Mouse (Mus musculus): ENCODE results near the gene Tmco1. TPM values are rescaled to one million over a fixed set of nuclear protein-coding genes. Genes with fewer than 3 reads are reported as not detected.

Tmco1 gene
- polyA plus RNA-seq, 1 experiment from 2014 or later: 63.5 TPM

GRCm38 (mm10) chr1:167284258-167284836, 23.8 kb upstream of the Tmco1 start:
- H3K4me1 ChIP-seq (replicated peaks): peaks cover 20% of the 10 kb centered on the region
- peaks cover 8% of the 10 kb centered on the region; the same call in 1 of the 2 replicates for H3K36me3 ChIP-seq
- H3K9ac ChIP-seq (replicated peaks): peak overlapping the region; percentile 91
- peak overlapping the region; percentile 97 for H3K27ac ChIP-seq
- 0 out of 2 replicates have a peak, but pooled peaks have one; percentile 10 for ATAC-seq (ENCODE audit: insufficient number of reproducible peaks, insufficient read depth, low FRiP score, low TSS enrichment, low read depth)
- H3K27me3 ChIP-seq: peaks cover 9% of the 10 kb centered on the region
- H3K4me3 ChIP-seq (replicated peaks): peak overlapping the region; percentile 91
- peak overlapping the region; percentile 62 for H3K4me2 ChIP-seq
- H3K9me3 ChIP-seq: no peaks in the 10 kb centered on the region
- WGBS: under 1% methylated on average over 57 of the region's 73 CpGs

GRCm38 (mm10) chr1:167284837-167285319, 23.3 kb upstream of the Tmco1 start:
- peak overlapping the region; percentile 91 for H3K9ac ChIP-seq (replicated peaks)
- H3K4me3 ChIP-seq (replicated peaks): peak overlapping the region; percentile 91
- peaks cover 25% of the 10 kb centered on the region for H3K4me1 ChIP-seq (replicated peaks)
- no peaks in the 10 kb centered on the region for H3K9me3 ChIP-seq
- H3K4me2 ChIP-seq: peak overlapping the region; percentile 62
- H3K27ac ChIP-seq: peak overlapping the region; percentile 97
- H3K36me3 ChIP-seq: peaks cover 8% of the 10 kb centered on the region; the same call in 1 of the 2 replicates
- peaks cover 14% of the 10 kb centered on the region for H3K27me3 ChIP-seq
- peak; percentile 94 for ATAC-seq (ENCODE audit: insufficient number of reproducible peaks, insufficient read depth, low FRiP score, low TSS enrichment, low read depth)
- under 1% methylated on average over 51 of the region's 51 CpGs for WGBS

- 0% methylated on average over 2 of the region's 2 CpGs for WGBS
- peak within 1 kb of the TSS; percentile 91 for H3K4me3 ChIP-seq (replicated peaks)
These were observed 23.0 kb upstream of the Tmco1 start, which contains the start of gene Uck2 for GRCm38 (mm10) chr1:167285320-167285355. Gene Uck2 (minus strand): TSS chr1:167285320.

GRCm38 (mm10) chr1:167285356-167285755, 22.8 kb upstream of the Tmco1 start:
- WGBS: 3% methylated on average over 8 of the region's 8 CpGs
- peak overlapping the region; percentile 62 for H3K4me2 ChIP-seq
- peak overlapping the region; percentile 97 for H3K27ac ChIP-seq
- ATAC-seq (ENCODE audit: insufficient number of reproducible peaks, insufficient read depth, low FRiP score, low TSS enrichment, low read depth): no peak
- H3K4me3 ChIP-seq (replicated peaks): peak overlapping the region; percentile 91
- peak overlapping the region; percentile 91; the same call in 1 of the 2 replicates for H3K9ac ChIP-seq (replicated peaks)
- peaks cover 30% of the 10 kb centered on the region for H3K4me1 ChIP-seq (replicated peaks)
- H3K27me3 ChIP-seq: peaks cover 14% of the 10 kb centered on the region
- H3K36me3 ChIP-seq: peaks cover 3% of the 10 kb centered on the region; the same call in 1 of the 2 replicates
- no peaks in the 10 kb centered on the region for H3K9me3 ChIP-seq

More at GRCm38 (mm10) chr1:167285320-167285355, 23.0 kb upstream of the Tmco1 start, which contains the start of gene Uck2:
- Histone ChIP-seq H3K9me3 (no peaks in the 10 kb centered on the region), H3K27me3 (peaks cover 14% of the 10 kb centered on the region), H3K36me3 (peaks cover 5% of the 10 kb centered on the region; the same call in 1 of the 2 replicates), H3K27ac (peak within 1 kb of the TSS; percentile 97), H3K4me2 (peak within 1 kb of the TSS; percentile 62), H3K4me1 (replicated peaks) (peaks cover 28% of the 10 kb centered on the region), H3K9ac (replicated peaks) (peak within 1 kb of the TSS; percentile 91)
- ATAC-seq (ENCODE audit: insufficient number of reproducible peaks, insufficient read depth, low FRiP score, low TSS enrichment, low read depth): no peak

- Histone ChIP-seq H3K36me3 (no peaks in the 10 kb centered on the region), H3K27ac (no peak overlapping the region), H3K4me1 (replicated peaks) (peaks cover 29% of the 10 kb centered on the region), H3K27me3 (peaks cover 14% of the 10 kb centered on the region), H3K4me2 (no peak overlapping the region), H3K9ac (replicated peaks) (no peak overlapping the region), H3K4me3 (replicated peaks) (no peak overlapping the region), H3K9me3 (no peaks in the 10 kb centered on the region)
- ATAC-seq (ENCODE audit: insufficient number of reproducible peaks, insufficient read depth, low FRiP score, low TSS enrichment, low read depth): no peak
- 84% methylated on average over 5 of the region's 5 CpGs for WGBS
These were observed 21.0 kb upstream of the Tmco1 start for GRCm38 (mm10) chr1:167287156-167287555.

GRCm38 (mm10) chr1:167288665-167289538, 19.3 kb upstream of the Tmco1 start:
- WGBS: 55% methylated on average over 11 of the region's 11 CpGs
- no peaks in the 10 kb centered on the region for H3K36me3 ChIP-seq
- H3K4me2 ChIP-seq: no peak overlapping the region
- no peaks in the 10 kb centered on the region for H3K9me3 ChIP-seq
- ATAC-seq (ENCODE audit: insufficient number of reproducible peaks, insufficient read depth, low FRiP score, low TSS enrichment, low read depth): no peak
- H3K27ac ChIP-seq: no peak overlapping the region
- H3K4me1 ChIP-seq (replicated peaks): peaks cover 24% of the 10 kb centered on the region
- H3K9ac ChIP-seq (replicated peaks): no peak overlapping the region
- peaks cover 14% of the 10 kb centered on the region for H3K27me3 ChIP-seq
- no peak overlapping the region for H3K4me3 ChIP-seq (replicated peaks)

GRCm38 (mm10) chr1:167289567-167290262, 18.5 kb upstream of the Tmco1 start:
- Histone ChIP-seq H3K4me2 (peak overlapping the region; percentile 25), H3K9me3 (no peaks in the 10 kb centered on the region), H3K27ac (no peak overlapping the region), H3K4me3 (replicated peaks) (no peak overlapping the region), H3K27me3 (peaks cover 14% of the 10 kb centered on the region), H3K9ac (replicated peaks) (no peak overlapping the region), H3K4me1 (replicated peaks) (peaks cover 24% of the 10 kb centered on the region), H3K36me3 (no peaks in the 10 kb centered on the region)
- WGBS: 8% methylated on average over 11 of the region's 11 CpGs
- 0 out of 2 replicates have a peak, but pooled peaks have one; percentile 28 for ATAC-seq (ENCODE audit: insufficient number of reproducible peaks, insufficient read depth, low FRiP score, low TSS enrichment, low read depth)

GRCm38 (mm10) chr1:167290263-167290592, 17.9 kb upstream of the Tmco1 start:
- no peak overlapping the region for H3K9ac ChIP-seq (replicated peaks)
- H3K27ac ChIP-seq: no peak overlapping the region
- WGBS: 29% methylated on average over 6 of the region's 6 CpGs
- peak overlapping the region; percentile 25 for H3K4me2 ChIP-seq
- no peak overlapping the region for H3K4me3 ChIP-seq (replicated peaks)
- no peaks in the 10 kb centered on the region for H3K36me3 ChIP-seq
- H3K27me3 ChIP-seq: peaks cover 14% of the 10 kb centered on the region
- H3K9me3 ChIP-seq: no peaks in the 10 kb centered on the region
- 0 out of 2 replicates have a peak, but pooled peaks have one; percentile 2 for ATAC-seq (ENCODE audit: insufficient number of reproducible peaks, insufficient read depth, low FRiP score, low TSS enrichment, low read depth)
- H3K4me1 ChIP-seq (replicated peaks): peaks cover 24% of the 10 kb centered on the region

- no peak for ATAC-seq (ENCODE audit: insufficient number of reproducible peaks, insufficient read depth, low FRiP score, low TSS enrichment, low read depth)
- Histone ChIP-seq H3K4me2 (no peak overlapping the region), H3K4me1 (replicated peaks) (peaks cover 19% of the 10 kb centered on the region), H3K36me3 (no peaks in the 10 kb centered on the region), H3K4me3 (replicated peaks) (no peak overlapping the region), H3K27me3 (peaks cover 14% of the 10 kb centered on the region), H3K9me3 (no peaks in the 10 kb centered on the region), H3K27ac (no peak overlapping the region), H3K9ac (replicated peaks) (no peak overlapping the region)
- 80% methylated on average over 8 of the region's 8 CpGs for WGBS
These were observed 16.6 kb upstream of the Tmco1 start for GRCm38 (mm10) chr1:167291610-167292009.

- Histone ChIP-seq H3K9me3 (no peaks in the 10 kb centered on the region), H3K4me2 (0 out of 2 replicates have a peak overlapping the region, but pooled peaks have one; percentile 15), H3K9ac (replicated peaks) (no peak overlapping the region), H3K4me3 (replicated peaks) (no peak overlapping the region), H3K27ac (no peak overlapping the region), H3K4me1 (replicated peaks) (peaks cover 19% of the 10 kb centered on the region), H3K36me3 (no peaks in the 10 kb centered on the region), H3K27me3 (peaks cover 14% of the 10 kb centered on the region)
- 15% methylated on average over 11 of the region's 11 CpGs for WGBS
- no peak for ATAC-seq (ENCODE audit: insufficient number of reproducible peaks, insufficient read depth, low FRiP score, low TSS enrichment, low read depth)
These were observed 15.7 kb upstream of the Tmco1 start for GRCm38 (mm10) chr1:167292447-167292846.
